Mouse (Mus musculus): ENCODE data around the gene Cdhr5. TPM values are rescaled to one million over a fixed set of nuclear protein-coding genes. Genes with fewer than 3 reads are reported as not detected.

Gene Cdhr5
- polyA plus RNA-seq, 1 experiment = 1,345 TPM

- peak overlapping the region; percentile 96 for H3K27ac ChIP-seq (ENCODE audit: insufficient read depth, low read depth, low read length)
- no peaks in the 10 kb centered on the region for H3K27me3 ChIP-seq (ENCODE audit: control insufficient read depth, insufficient read depth, low read length)
- peaks cover 23% of the 10 kb centered on the region for H3K36me3 ChIP-seq (ENCODE audit: control insufficient read depth, insufficient read depth, low read length)
- H3K4me1 ChIP-seq (ENCODE audit: control insufficient read depth, insufficient read depth, insufficient read length, low read length) = peaks cover 26% of the 10 kb centered on the region
- peak overlapping the region; percentile 59 for H3K4me3 ChIP-seq (ENCODE audit: low read depth, low read length)
- peak; percentile 65 for TF ChIP-seq POLR2A (IDR thresholded peaks at IDR 0.05; ENCODE audit: low read depth, low read length)
- no peak for TF ChIP-seq CTCF (IDR thresholded peaks at IDR 0.05; ENCODE audit: extremely low read depth, insufficient read length, insufficient replicate concordance, low read depth, low read length)
- 43% methylated on average over 11 of the region's 11 CpGs for WGBS
Measured at GRCm38 (mm10) chr7:141277701-141278678, 1.4 kb upstream of the Cdhr5 start.

- WGBS = 80% methylated on average over 9 of the region's 9 CpGs
- TF ChIP-seq POLR2A (IDR thresholded peaks at IDR 0.05; ENCODE audit: low read depth, low read length) = no peak
- TF ChIP-seq CTCF (IDR thresholded peaks at IDR 0.05; ENCODE audit: extremely low read depth, insufficient read length, insufficient replicate concordance, low read depth, low read length) = no peak
- Histone ChIP-seq H3K4me3 (ENCODE audit: low read depth, low read length) (peak overlapping the region; percentile 79), H3K36me3 (ENCODE audit: control insufficient read depth, insufficient read depth, low read length) (peaks cover 44% of the 10 kb centered on the region), H3K4me1 (ENCODE audit: control insufficient read depth, insufficient read depth, insufficient read length, low read length) (peaks cover 26% of the 10 kb centered on the region), H3K27ac (ENCODE audit: insufficient read depth, low read depth, low read length) (peak overlapping the region; percentile 95), H3K27me3 (ENCODE audit: control insufficient read depth, insufficient read depth, low read length) (no peaks in the 10 kb centered on the region)
Measured at GRCm38 (mm10) chr7:141275356-141275755, 1.2 kb downstream of the Cdhr5 start.

- no peaks in the 10 kb centered on the region for H3K27me3 ChIP-seq (ENCODE audit: control insufficient read depth, insufficient read depth, low read length)
- H3K36me3 ChIP-seq (ENCODE audit: control insufficient read depth, insufficient read depth, low read length) = peaks cover 61% of the 10 kb centered on the region
- TF ChIP-seq CTCF (IDR thresholded peaks at IDR 0.05; ENCODE audit: extremely low read depth, insufficient read length, insufficient replicate concordance, low read depth, low read length) (no peak), POLR2A (IDR thresholded peaks at IDR 0.05; ENCODE audit: low read depth, low read length) (no peak)
- H3K4me1 ChIP-seq (ENCODE audit: control insufficient read depth, insufficient read depth, insufficient read length, low read length) = peaks cover 18% of the 10 kb centered on the region
- H3K4me3 ChIP-seq (ENCODE audit: low read depth, low read length) = no peak overlapping the region
- H3K27ac ChIP-seq (ENCODE audit: insufficient read depth, low read depth, low read length) = no peak overlapping the region
- WGBS = 84% methylated on average over 3 of the region's 3 CpGs
Measured at GRCm38 (mm10) chr7:141270631-141271030, 6.0 kb downstream of the Cdhr5 start.

GRCm38 (mm10) chr7:141269273-141269545 lies 7.4 kb downstream of the Cdhr5 start:
- WGBS = 69% methylated on average over 14 of the region's 14 CpGs
- H3K27ac ChIP-seq (ENCODE audit: insufficient read depth, low read depth, low read length) = no peak overlapping the region
- TF ChIP-seq CTCF (IDR thresholded peaks at IDR 0.05; ENCODE audit: extremely low read depth, insufficient read length, insufficient replicate concordance, low read depth, low read length) (no peak), POLR2A (IDR thresholded peaks at IDR 0.05; ENCODE audit: low read depth, low read length) (no peak)
- H3K4me1 ChIP-seq (ENCODE audit: control insufficient read depth, insufficient read depth, insufficient read length, low read length) = peaks cover 29% of the 10 kb centered on the region
- H3K36me3 ChIP-seq (ENCODE audit: control insufficient read depth, insufficient read depth, low read length) = peaks cover 53% of the 10 kb centered on the region
- peak overlapping the region; percentile 40 for H3K4me3 ChIP-seq (ENCODE audit: low read depth, low read length)
- no peaks in the 10 kb centered on the region for H3K27me3 ChIP-seq (ENCODE audit: control insufficient read depth, insufficient read depth, low read length)

GRCm38 (mm10) chr7:141268466-141269272 lies 7.9 kb downstream of the Cdhr5 start:
- no peak overlapping the region; the same call in 1 of the 2 replicates for H3K27ac ChIP-seq (ENCODE audit: insufficient read depth, low read depth, low read length)
- WGBS = 65% methylated on average over 24 of the region's 24 CpGs
- peaks cover 27% of the 10 kb centered on the region for H3K4me1 ChIP-seq (ENCODE audit: control insufficient read depth, insufficient read depth, insufficient read length, low read length)
- no peak for TF ChIP-seq CTCF (IDR thresholded peaks at IDR 0.05; ENCODE audit: extremely low read depth, insufficient read length, insufficient replicate concordance, low read depth, low read length)
- TF ChIP-seq POLR2A (IDR thresholded peaks at IDR 0.05; ENCODE audit: low read depth, low read length) = no peak
- H3K36me3 ChIP-seq (ENCODE audit: control insufficient read depth, insufficient read depth, low read length) = peaks cover 53% of the 10 kb centered on the region
- peak overlapping the region; percentile 40 for H3K4me3 ChIP-seq (ENCODE audit: low read depth, low read length)
- H3K27me3 ChIP-seq (ENCODE audit: control insufficient read depth, insufficient read depth, low read length) = no peaks in the 10 kb centered on the region

- peaks cover 53% of the 10 kb centered on the region for H3K36me3 ChIP-seq (ENCODE audit: control insufficient read depth, insufficient read depth, low read length)
- TF ChIP-seq CTCF (IDR thresholded peaks at IDR 0.05; ENCODE audit: extremely low read depth, insufficient read length, insufficient replicate concordance, low read depth, low read length) (no peak), POLR2A (IDR thresholded peaks at IDR 0.05; ENCODE audit: low read depth, low read length) (peak; percentile 99)
- peak within 1 kb of the TSS; percentile 77 for H3K4me3 ChIP-seq (ENCODE audit: low read depth, low read length)
- H3K27ac ChIP-seq (ENCODE audit: insufficient read depth, low read depth, low read length) = peak within 1 kb of the TSS; percentile 97
- H3K27me3 ChIP-seq (ENCODE audit: control insufficient read depth, insufficient read depth, low read length) = no peaks in the 10 kb centered on the region
- H3K4me1 ChIP-seq (ENCODE audit: control insufficient read depth, insufficient read depth, insufficient read length, low read length) = peaks cover 24% of the 10 kb centered on the region
- WGBS = 2% methylated on average over 25 of the region's 25 CpGs
Measured at GRCm38 (mm10) chr7:141265739-141266561, 10.6 kb downstream of the Cdhr5 start, which contains the start of gene Irf7. TSS of gene Irf7 (minus strand) at chr7:141266481.

Measured in small intestine, adult 2 months (tissue).